Mouse (Mus musculus): Measurements from ENCODE around the gene Setd7. TPM values are rescaled to one million over a fixed set of nuclear protein-coding genes. Genes with fewer than 3 reads are reported as not detected.

Setd7 gene
- 5.5 and 12.0 TPM in 2 replicates for polyA plus RNA-seq (2011; ENCODE audit: insufficient read depth, insufficient read length, low replicate concordance, missing spikeins)

- TF ChIP-seq POLR2A (IDR thresholded peaks at IDR 0.05; ENCODE audit: borderline replicate concordance, control insufficient read depth, low read depth, low read length) (peak; percentile 52; the same call in 1 of the 2 replicates), CTCF (IDR thresholded peaks at IDR 0.05; ENCODE audit: control insufficient read depth, insufficient read depth, low read length) (no peak)
- under 1% methylated on average over 46 of the region's 48 CpGs for WGBS
- Histone ChIP-seq H3K4me1 (ENCODE audit: control insufficient read depth, insufficient read depth, low read length) (peaks cover 1% of the 10 kb centered on the region; the same call in 1 of the 2 replicates), H3K4me3 (replicated peaks; ENCODE audit: control insufficient read depth, low read depth, low read length) (peak within 1 kb of the TSS; percentile 100), H3K27ac (ENCODE audit: control insufficient read depth, insufficient read depth, low read depth, low read length, poor library complexity) (peak within 1 kb of the TSS; percentile 93)
Measured at GRCm38 (mm10) chr3:51560511-51561108, at the start of gene Setd7. Setd7 (minus strand) TSS chr3:51560879.

GRCm38 (mm10) chr3:51604489-51604888, 43.8 kb upstream of the Setd7 start:
- peaks cover 4% of the 10 kb centered on the region for H3K4me1 ChIP-seq (ENCODE audit: control insufficient read depth, insufficient read depth, low read length)
- no peak for TF ChIP-seq POLR2A (IDR thresholded peaks at IDR 0.05; ENCODE audit: borderline replicate concordance, control insufficient read depth, low read depth, low read length)
- no peak for TF ChIP-seq CTCF (IDR thresholded peaks at IDR 0.05; ENCODE audit: control insufficient read depth, insufficient read depth, low read length)
- 47% methylated on average over 3 of the region's 3 CpGs for WGBS
- H3K4me3 ChIP-seq (replicated peaks; ENCODE audit: control insufficient read depth, low read depth, low read length), result no peak overlapping the region
- no peak overlapping the region for H3K27ac ChIP-seq (ENCODE audit: control insufficient read depth, insufficient read depth, low read depth, low read length, poor library complexity)

- TF ChIP-seq CTCF (IDR thresholded peaks at IDR 0.05; ENCODE audit: control insufficient read depth, insufficient read depth, low read length) (no peak), POLR2A (IDR thresholded peaks at IDR 0.05; ENCODE audit: borderline replicate concordance, control insufficient read depth, low read depth, low read length) (no peak)
- H3K27ac ChIP-seq (ENCODE audit: control insufficient read depth, insufficient read depth, low read depth, low read length, poor library complexity), result no peak overlapping the region
- 13% methylated on average over 15 of the region's 15 CpGs for WGBS
- peaks cover 4% of the 10 kb centered on the region for H3K4me1 ChIP-seq (ENCODE audit: control insufficient read depth, insufficient read depth, low read length)
- H3K4me3 ChIP-seq (replicated peaks; ENCODE audit: control insufficient read depth, low read depth, low read length), result no peak overlapping the region
Measured at GRCm38 (mm10) chr3:51603705-51604291, 43.1 kb upstream of the Setd7 start.

- Histone ChIP-seq H3K4me3 (replicated peaks; ENCODE audit: control insufficient read depth, low read depth, low read length) (no peak overlapping the region), H3K27ac (ENCODE audit: control insufficient read depth, insufficient read depth, low read depth, low read length, poor library complexity) (no peak overlapping the region), H3K4me1 (ENCODE audit: control insufficient read depth, insufficient read depth, low read length) (peaks cover 4% of the 10 kb centered on the region)
- 70% methylated on average over 2 of the region's 2 CpGs for WGBS
- TF ChIP-seq CTCF (IDR thresholded peaks at IDR 0.05; ENCODE audit: control insufficient read depth, insufficient read depth, low read length), result no peak
- no peak for TF ChIP-seq POLR2A (IDR thresholded peaks at IDR 0.05; ENCODE audit: borderline replicate concordance, control insufficient read depth, low read depth, low read length)
Measured at GRCm38 (mm10) chr3:51601461-51601860, 40.8 kb upstream of the Setd7 start.

GRCm38 (mm10) chr3:51600728-51601127, 40.0 kb upstream of the Setd7 start:
- Histone ChIP-seq H3K27ac (ENCODE audit: control insufficient read depth, insufficient read depth, low read depth, low read length, poor library complexity) (no peak overlapping the region), H3K4me3 (replicated peaks; ENCODE audit: control insufficient read depth, low read depth, low read length) (no peak overlapping the region), H3K4me1 (ENCODE audit: control insufficient read depth, insufficient read depth, low read length) (peaks cover 4% of the 10 kb centered on the region)
- WGBS, result 84% methylated on average over 4 of the region's 4 CpGs
- TF ChIP-seq CTCF (IDR thresholded peaks at IDR 0.05; ENCODE audit: control insufficient read depth, insufficient read depth, low read length) (no peak), POLR2A (IDR thresholded peaks at IDR 0.05; ENCODE audit: borderline replicate concordance, control insufficient read depth, low read depth, low read length) (no peak)

- H3K27ac ChIP-seq (ENCODE audit: control insufficient read depth, insufficient read depth, low read depth, low read length, poor library complexity), result no peak overlapping the region
- H3K4me1 ChIP-seq (ENCODE audit: control insufficient read depth, insufficient read depth, low read length), result peaks cover 3% of the 10 kb centered on the region
- no peak for TF ChIP-seq CTCF (IDR thresholded peaks at IDR 0.05; ENCODE audit: control insufficient read depth, insufficient read depth, low read length)
- WGBS, result 79% methylated on average over 12 of the region's 12 CpGs
- no peak overlapping the region for H3K4me3 ChIP-seq (replicated peaks; ENCODE audit: control insufficient read depth, low read depth, low read length)
Measured at GRCm38 (mm10) chr3:51599057-51599630, 38.5 kb upstream of the Setd7 start.

GRCm38 (mm10) chr3:51596538-51596937, 35.9 kb upstream of the Setd7 start:
- no peaks in the 10 kb centered on the region for H3K4me1 ChIP-seq (ENCODE audit: control insufficient read depth, insufficient read depth, low read length)
- H3K27ac ChIP-seq (ENCODE audit: control insufficient read depth, insufficient read depth, low read depth, low read length, poor library complexity), result no peak overlapping the region
- 82% methylated on average over 2 of the region's 2 CpGs for WGBS
- TF ChIP-seq CTCF (IDR thresholded peaks at IDR 0.05; ENCODE audit: control insufficient read depth, insufficient read depth, low read length) (no peak), POLR2A (IDR thresholded peaks at IDR 0.05; ENCODE audit: borderline replicate concordance, control insufficient read depth, low read depth, low read length) (no peak)
- no peak overlapping the region for H3K4me3 ChIP-seq (replicated peaks; ENCODE audit: control insufficient read depth, low read depth, low read length)

- 10% methylated on average over 1 of the region's 1 CpGs for WGBS
- Histone ChIP-seq H3K4me1 (ENCODE audit: control insufficient read depth, insufficient read depth, low read length) (no peaks in the 10 kb centered on the region), H3K4me3 (replicated peaks; ENCODE audit: control insufficient read depth, low read depth, low read length) (no peak overlapping the region), H3K27ac (ENCODE audit: control insufficient read depth, insufficient read depth, low read depth, low read length, poor library complexity) (no peak overlapping the region)
- TF ChIP-seq CTCF (IDR thresholded peaks at IDR 0.05; ENCODE audit: control insufficient read depth, insufficient read depth, low read length) (no peak), POLR2A (IDR thresholded peaks at IDR 0.05; ENCODE audit: borderline replicate concordance, control insufficient read depth, low read depth, low read length) (no peak)
Measured at GRCm38 (mm10) chr3:51593506-51593905, 32.8 kb upstream of the Setd7 start.
